Mouse (Mus musculus) lung, adult 2 months (tissue): ENCODE measurements at regions not wholly inside any gene's neighbourhood (a gene's known extent, or its start where the extent isn't known, plus 50 kb on each side); places are given as distances from the start of the nearest gene placed in this dataset.

ENCODE experiments used
- CTCF ChIP-seq: fragments of 200-500 bp; IDR thresholded peaks from 2 replicates; pipeline ENCODE4 v1.5.1; 2011; ENCODE audit warnings: mild to moderate bottlenecking, low read length, control low read depth; ENCODE audit not compliant: insufficient read depth
- POLR2A ChIP-seq: fragments of 200-500 bp; IDR thresholded peaks from 2 replicates; pipeline ENCODE4 v1.6.1; 2011; ENCODE audit warnings: low read depth, mild to moderate bottlenecking, control low read depth, low read length, borderline replicate concordance; ENCODE audit errors: extremely low read depth

- no peak for TF ChIP-seq CTCF
- no peak for TF ChIP-seq POLR2A
Observed at GRCm38 (mm10) chr1:183586406-183586805, 168.4 kb downstream of the Hhipl2 start.
